Mouse (Mus musculus): Measurements from ENCODE around the gene Map3k1. TPM values are rescaled to one million over a fixed set of nuclear protein-coding genes. Genes with fewer than 3 reads are reported as not detected.

Gene Map3k1
- polyA plus RNA-seq, 1 experiment: 11.4 TPM

- DNase-seq (ENCODE audit: low read depth, low spot score): no peak
Measured at GRCm38 (mm10) chr13:111815486-111815885, 6.7 kb upstream of the Map3k1 start.

GRCm38 (mm10) chr13:111815017-111815416, 6.2 kb upstream of the Map3k1 start:
- 95% methylated on average over 7 of the region's 7 CpGs for WGBS

More at GRCm38 (mm10) chr13:111815486-111815885, 6.7 kb upstream of the Map3k1 start:
- WGBS: 83% methylated on average over 4 of the region's 4 CpGs

GRCm38 (mm10) chr13:111812647-111813046, 3.9 kb upstream of the Map3k1 start:
- no peak for DNase-seq (ENCODE audit: low read depth, low spot score)
- 94% methylated on average over 2 of the region's 2 CpGs for WGBS

More at GRCm38 (mm10) chr13:111815017-111815416, 6.2 kb upstream of the Map3k1 start:
- no peak for DNase-seq (ENCODE audit: low read depth, low spot score)

- WGBS: 76% methylated on average over 13 of the region's 13 CpGs
- no peak for DNase-seq (ENCODE audit: low read depth, low spot score)
Measured at GRCm38 (mm10) chr13:111810998-111811628, 2.3 kb upstream of the Map3k1 start.

GRCm38 (mm10) chr13:111809466-111810228, 854 bp upstream of the Map3k1 start:
- WGBS: 3% methylated on average over 29 of the region's 29 CpGs
- no peak for DNase-seq (ENCODE audit: low read depth, low spot score)

- DNase-seq (ENCODE audit: low read depth, low spot score): no peak
- WGBS: 0% methylated on average over 34 of the region's 38 CpGs
Measured at GRCm38 (mm10) chr13:111808387-111808636, 481 bp downstream of the Map3k1 start.

- DNase-seq (ENCODE audit: low read depth, low spot score): no peak
- WGBS: under 1% methylated on average over 73 of the region's 79 CpGs
Measured at GRCm38 (mm10) chr13:111807596-111808386, 1.0 kb downstream of the Map3k1 start.

- DNase-seq (ENCODE audit: low read depth, low spot score): no peak
- under 1% methylated on average over 11 of the region's 11 CpGs for WGBS
Measured at GRCm38 (mm10) chr13:111807105-111807595, 1.6 kb downstream of the Map3k1 start.

- WGBS: 23% methylated on average over 15 of the region's 15 CpGs
- no peak for DNase-seq (ENCODE audit: low read depth, low spot score)
Measured at GRCm38 (mm10) chr13:111805738-111806722, 2.8 kb downstream of the Map3k1 start.

- WGBS: 26% methylated on average over 10 of the region's 10 CpGs
- DNase-seq (ENCODE audit: low read depth, low spot score): no peak
Measured at GRCm38 (mm10) chr13:111804951-111805673, 3.7 kb downstream of the Map3k1 start.

GRCm38 (mm10) chr13:111804189-111804588, 4.6 kb downstream of the Map3k1 start:
- WGBS: 20% methylated on average over 8 of the region's 8 CpGs
- DNase-seq (ENCODE audit: low read depth, low spot score): no peak

- DNase-seq (ENCODE audit: low read depth, low spot score): no peak
- WGBS: 22% methylated on average over 6 of the region's 6 CpGs
Measured at GRCm38 (mm10) chr13:111803506-111803905, 5.3 kb downstream of the Map3k1 start.

GRCm38 (mm10) chr13:111802900-111803299, 5.9 kb downstream of the Map3k1 start:
- no peak for DNase-seq (ENCODE audit: low read depth, low spot score)
- 43% methylated on average over 11 of the region's 11 CpGs for WGBS

- WGBS: 65% methylated on average over 2 of the region's 2 CpGs
- no peak for DNase-seq (ENCODE audit: low read depth, low spot score)
Measured at GRCm38 (mm10) chr13:111802271-111802665, 6.5 kb downstream of the Map3k1 start.

GRCm38 (mm10) chr13:111801662-111802270, 7.0 kb downstream of the Map3k1 start:
- DNase-seq (ENCODE audit: low read depth, low spot score): no peak
- 77% methylated on average over 10 of the region's 10 CpGs for WGBS

GRCm38 (mm10) chr13:111800866-111801265, 7.9 kb downstream of the Map3k1 start:
- no peak for DNase-seq (ENCODE audit: low read depth, low spot score)
- WGBS: 31% methylated on average over 4 of the region's 4 CpGs

GRCm38 (mm10) chr13:111798044-111798443, 10.7 kb downstream of the Map3k1 start:
- WGBS: 40% methylated on average over 12 of the region's 12 CpGs
- DNase-seq (ENCODE audit: low read depth, low spot score): no peak

GRCm38 (mm10) chr13:111797021-111797420, 11.8 kb downstream of the Map3k1 start:
- 4% methylated on average over 8 of the region's 8 CpGs for WGBS
- DNase-seq (ENCODE audit: low read depth, low spot score): no peak

Data from large intestine, adult 2 months (tissue).